Mouse (Mus musculus): ENCODE results near the gene Ncoa3. TPM values are rescaled to one million over a fixed set of nuclear protein-coding genes. Genes with fewer than 3 reads are reported as not detected.
"Not testable (repeated sequence)": the region's sequence is repeated elsewhere in the genome, so short reads cannot be mapped to it uniquely, and the experiment has no call there.

The Ncoa3 gene
- total and polyA plus RNA-seq, 2 experiments = 11.5 to 13.6 TPM

DNA sequence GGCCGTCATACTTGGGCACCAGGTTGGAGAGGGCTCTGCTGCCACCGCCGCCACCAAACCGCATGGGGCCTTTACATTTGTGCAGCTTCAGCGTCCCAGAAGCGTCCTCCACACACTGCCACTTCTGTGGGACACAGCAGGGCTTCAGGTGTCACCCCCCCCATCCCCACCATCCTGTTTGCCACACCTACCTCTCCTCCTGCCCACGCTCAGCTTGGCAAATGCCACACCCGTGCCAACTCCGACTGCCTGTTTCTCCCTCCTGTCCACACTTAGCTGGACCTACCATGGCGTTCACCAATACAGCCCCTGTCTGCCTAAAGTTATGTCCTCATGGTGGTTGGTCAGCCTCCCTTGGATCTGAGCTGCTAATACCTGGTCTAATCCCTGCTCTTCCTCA, 90.2 kb downstream of the Ncoa3 start:
- H3K36me3 ChIP-seq (ENCODE audit: control insufficient read depth, insufficient read depth, low read length) = no peaks in the 10 kb centered on the region

DNA sequence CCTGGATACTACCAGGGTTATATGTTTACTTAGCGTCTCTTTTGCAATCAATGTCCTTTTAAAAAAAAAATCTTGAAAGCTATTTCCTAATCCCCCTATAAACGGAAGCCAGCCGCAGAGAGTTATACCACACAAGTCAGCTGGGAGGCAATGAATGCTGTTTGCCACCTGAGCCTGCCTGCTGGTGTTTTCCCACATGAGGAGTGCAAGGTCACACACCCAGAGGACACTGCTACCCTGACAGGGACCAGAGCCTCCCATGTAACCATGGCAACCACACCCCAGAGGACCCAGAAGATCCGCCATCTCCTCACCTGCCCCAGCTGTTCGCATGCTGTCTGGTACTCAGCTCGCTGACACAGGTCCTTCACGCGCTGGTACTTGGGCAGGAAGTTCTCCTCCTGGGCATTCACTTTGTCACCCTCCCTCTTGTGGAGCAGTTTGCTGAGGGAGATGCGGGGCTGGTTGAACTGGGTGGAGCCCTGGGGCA, 91.2 kb downstream of the Ncoa3 start:
- Histone ChIP-seq H3K79me2 (ENCODE audit: control insufficient read depth, insufficient read depth, low read length) (no peaks in the 10 kb centered on the region), H3K27me3 (ENCODE audit: control insufficient read depth, insufficient read depth, low read length) (no peaks in the 10 kb centered on the region), H3K36me3 (ENCODE audit: control insufficient read depth, insufficient read depth, low read length) (no peaks in the 10 kb centered on the region), H3K4me3 (ENCODE audit: insufficient read depth, low read depth, low read length) (no peak overlapping the region), H3K4me1 (ENCODE audit: control insufficient read depth, insufficient read depth, low read length) (peaks cover 9% of the 10 kb centered on the region), H3K27ac (replicated peaks; ENCODE audit: insufficient read depth, low read depth, low read length) (no peak overlapping the region), H3K9ac (ENCODE audit: low read depth, low read length) (no peak overlapping the region)
- 51% methylated on average over 9 of the region's 9 CpGs for WGBS
- DNase-seq (ENCODE audit: extremely low read depth, low read depth, low spot score) = peak; percentile 72
- TF ChIP-seq POLR2A (IDR thresholded peaks at IDR 0.05; ENCODE audit: extremely low read depth, insufficient read depth, low read length) (no peak), CTCF (IDR thresholded peaks at IDR 0.05; ENCODE audit: low read depth, low read length) (no peak)

More for the DNA sequence above, 90.2 kb downstream of the Ncoa3 start:
- Histone ChIP-seq H3K27me3 (ENCODE audit: control insufficient read depth, insufficient read depth, low read length) (no peaks in the 10 kb centered on the region), H3K9ac (ENCODE audit: low read depth, low read length) (no peak overlapping the region), H3K4me1 (ENCODE audit: control insufficient read depth, insufficient read depth, low read length) (peaks cover 9% of the 10 kb centered on the region), H3K4me3 (ENCODE audit: insufficient read depth, low read depth, low read length) (no peak overlapping the region), H3K79me2 (ENCODE audit: control insufficient read depth, insufficient read depth, low read length) (no peaks in the 10 kb centered on the region), H3K27ac (replicated peaks; ENCODE audit: insufficient read depth, low read depth, low read length) (no peak overlapping the region)
- no peak for DNase-seq (ENCODE audit: extremely low read depth, low read depth, low spot score)
- TF ChIP-seq CTCF (IDR thresholded peaks at IDR 0.05; ENCODE audit: low read depth, low read length) (no peak), POLR2A (IDR thresholded peaks at IDR 0.05; ENCODE audit: extremely low read depth, insufficient read depth, low read length) (no peak)
- 96% methylated on average over 10 of the region's 10 CpGs for WGBS

DNA sequence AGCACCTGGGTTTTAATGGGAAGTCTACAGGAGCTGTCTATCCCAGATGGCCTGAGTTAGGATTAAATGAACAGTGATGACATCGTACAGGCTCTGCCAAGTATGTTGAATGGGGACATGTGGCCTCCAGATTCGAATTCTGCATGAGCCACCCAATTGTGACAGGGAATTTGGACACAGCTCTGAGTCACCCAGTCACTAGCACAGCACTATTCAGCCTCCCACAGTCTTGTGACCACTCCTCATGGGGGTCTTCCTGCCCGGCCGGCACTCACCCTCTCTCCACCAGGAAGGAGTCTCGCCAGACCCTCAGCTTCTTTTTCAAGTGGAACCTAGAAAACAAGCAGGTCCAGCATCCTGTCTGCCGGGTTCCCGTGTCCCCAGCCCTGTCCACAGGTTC, 91.7 kb downstream of the Ncoa3 start:
- no peaks in the 10 kb centered on the region for H3K36me3 ChIP-seq (ENCODE audit: control insufficient read depth, insufficient read depth, low read length)
- H3K9ac ChIP-seq (ENCODE audit: low read depth, low read length) = no peak overlapping the region
- no peaks in the 10 kb centered on the region for H3K79me2 ChIP-seq (ENCODE audit: control insufficient read depth, insufficient read depth, low read length)
- H3K27me3 ChIP-seq (ENCODE audit: control insufficient read depth, insufficient read depth, low read length) = no peaks in the 10 kb centered on the region
- H3K27ac ChIP-seq (replicated peaks; ENCODE audit: insufficient read depth, low read depth, low read length) = no peak overlapping the region
- 87% methylated on average over 7 of the region's 7 CpGs for WGBS
- H3K4me3 ChIP-seq (ENCODE audit: insufficient read depth, low read depth, low read length) = no peak overlapping the region
- no peak for DNase-seq (ENCODE audit: extremely low read depth, low read depth, low spot score)
- peaks cover 9% of the 10 kb centered on the region for H3K4me1 ChIP-seq (ENCODE audit: control insufficient read depth, insufficient read depth, low read length)
- TF ChIP-seq POLR2A (IDR thresholded peaks at IDR 0.05; ENCODE audit: extremely low read depth, insufficient read depth, low read length) = no peak

DNA sequence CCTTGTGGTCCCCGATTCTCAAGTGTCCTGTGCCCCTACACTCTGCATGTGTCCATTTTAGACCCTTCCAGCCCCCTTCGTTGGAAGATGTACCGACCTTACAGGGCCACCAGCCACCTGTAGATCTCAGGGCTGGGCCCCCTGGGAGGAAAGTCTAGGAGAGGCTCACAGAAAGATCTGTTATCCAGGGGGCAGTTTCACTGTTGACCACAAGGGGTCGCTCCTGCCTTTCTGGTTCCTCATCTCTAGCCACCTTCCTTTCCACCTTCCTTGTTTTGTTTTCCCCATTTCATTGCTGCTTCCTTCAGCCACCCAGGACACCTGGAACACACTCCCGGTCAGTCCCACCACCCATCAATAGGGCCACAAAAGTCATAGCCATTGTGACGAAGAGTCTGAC, 92.5 kb downstream of the Ncoa3 start:
- H3K27ac ChIP-seq (replicated peaks; ENCODE audit: insufficient read depth, low read depth, low read length); H3K36me3 ChIP-seq (ENCODE audit: control insufficient read depth, insufficient read depth, low read length); DNase-seq (ENCODE audit: extremely low read depth, low read depth, low spot score); H3K9ac ChIP-seq (ENCODE audit: low read depth, low read length); H3K79me2 ChIP-seq (ENCODE audit: control insufficient read depth, insufficient read depth, low read length); H3K27me3 ChIP-seq (ENCODE audit: control insufficient read depth, insufficient read depth, low read length); H3K4me1 ChIP-seq (ENCODE audit: control insufficient read depth, insufficient read depth, low read length); H3K4me3 ChIP-seq (ENCODE audit: insufficient read depth, low read depth, low read length): not testable (repeated sequence)
- TF ChIP-seq CTCF (IDR thresholded peaks at IDR 0.05; ENCODE audit: low read depth, low read length) = peak; percentile 68
- WGBS = 30% methylated on average over 6 of the region's 6 CpGs

DNA sequence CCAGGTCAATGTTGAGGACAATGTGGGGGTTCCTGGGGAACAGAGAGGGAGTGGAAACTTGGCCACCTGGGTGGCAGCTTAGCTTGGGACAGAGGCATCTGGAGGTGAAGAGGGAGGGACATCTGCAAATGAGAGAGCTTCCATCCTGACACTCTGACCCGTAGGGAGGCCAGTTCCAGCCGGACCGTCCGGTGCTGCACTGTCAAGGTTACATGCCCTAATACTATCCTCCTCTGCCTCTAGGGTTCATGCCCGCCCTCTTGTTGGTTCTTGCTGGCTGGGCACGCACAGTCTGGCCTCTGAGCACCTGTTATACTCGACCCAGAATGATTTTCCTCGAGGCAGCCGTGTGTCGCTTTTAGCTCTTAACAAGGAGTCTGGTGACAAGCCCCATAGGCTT, 93.3 kb downstream of the Ncoa3 start:
- Histone ChIP-seq H3K27me3 (ENCODE audit: control insufficient read depth, insufficient read depth, low read length) (no peaks in the 10 kb centered on the region), H3K4me1 (ENCODE audit: control insufficient read depth, insufficient read depth, low read length) (peaks cover 4% of the 10 kb centered on the region; the same call in 1 of the 2 replicates), H3K79me2 (ENCODE audit: control insufficient read depth, insufficient read depth, low read length) (no peaks in the 10 kb centered on the region), H3K9ac (ENCODE audit: low read depth, low read length) (no peak overlapping the region), H3K4me3 (ENCODE audit: insufficient read depth, low read depth, low read length) (no peak overlapping the region), H3K27ac (replicated peaks; ENCODE audit: insufficient read depth, low read depth, low read length) (no peak overlapping the region), H3K36me3 (ENCODE audit: control insufficient read depth, insufficient read depth, low read length) (no peaks in the 10 kb centered on the region)
- no peak for DNase-seq (ENCODE audit: extremely low read depth, low read depth, low spot score)
- TF ChIP-seq POLR2A (IDR thresholded peaks at IDR 0.05; ENCODE audit: extremely low read depth, insufficient read depth, low read length) = no peak
- WGBS = 93% methylated on average over 10 of the region's 10 CpGs

DNA sequence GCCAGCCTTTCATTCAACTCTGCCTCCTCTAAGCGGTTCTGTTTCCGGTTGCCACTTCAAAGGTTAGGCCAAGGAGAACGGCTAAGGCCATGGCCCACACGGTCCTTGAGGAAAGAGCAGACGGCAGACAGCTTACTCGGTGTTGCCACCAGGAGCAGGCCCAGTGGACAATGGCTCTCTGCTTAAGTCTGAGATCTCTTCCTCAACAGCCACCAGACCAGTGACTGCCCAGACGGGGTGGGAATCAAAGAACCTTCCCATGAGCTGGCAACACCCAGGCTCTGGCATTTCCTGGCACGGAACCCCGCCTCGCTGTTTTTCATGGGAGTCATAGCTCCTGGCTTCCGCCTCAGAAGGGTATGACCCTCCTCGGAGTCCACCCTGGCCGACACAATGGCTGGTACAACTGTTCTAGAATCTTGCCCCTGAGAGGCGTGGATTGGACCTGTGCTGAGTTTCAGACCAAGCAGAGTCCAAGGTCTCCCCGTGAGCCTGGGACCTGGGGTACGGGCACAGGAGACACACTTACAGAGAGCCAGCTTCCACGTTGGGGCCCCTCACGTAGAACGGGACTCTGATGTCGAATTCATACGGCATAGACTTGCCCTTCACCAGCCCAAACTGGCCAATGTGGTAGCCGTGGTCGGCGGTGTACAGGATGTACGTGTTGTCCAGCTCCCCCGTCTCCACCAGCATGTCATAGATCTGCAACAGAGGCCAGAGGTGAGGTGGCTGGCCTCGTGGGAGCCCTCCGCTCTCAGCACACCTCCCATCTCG, 94.2 kb downstream of the Ncoa3 start:
- H3K4me3 ChIP-seq (ENCODE audit: insufficient read depth, low read depth, low read length) = no peak overlapping the region
- WGBS = 91% methylated on average over 29 of the region's 29 CpGs
- no peak overlapping the region for H3K27ac ChIP-seq (replicated peaks; ENCODE audit: insufficient read depth, low read depth, low read length)
- no peaks in the 10 kb centered on the region for H3K27me3 ChIP-seq (ENCODE audit: control insufficient read depth, insufficient read depth, low read length)
- H3K4me1 ChIP-seq (ENCODE audit: control insufficient read depth, insufficient read depth, low read length) = peaks cover 9% of the 10 kb centered on the region
- H3K36me3 ChIP-seq (ENCODE audit: control insufficient read depth, insufficient read depth, low read length) = no peaks in the 10 kb centered on the region
- no peak for DNase-seq (ENCODE audit: extremely low read depth, low read depth, low spot score)
- no peak overlapping the region for H3K9ac ChIP-seq (ENCODE audit: low read depth, low read length)
- TF ChIP-seq CTCF (IDR thresholded peaks at IDR 0.05; ENCODE audit: low read depth, low read length) (no peak), POLR2A (IDR thresholded peaks at IDR 0.05; ENCODE audit: extremely low read depth, insufficient read depth, low read length) (no peak)
- H3K79me2 ChIP-seq (ENCODE audit: control insufficient read depth, insufficient read depth, low read length) = no peaks in the 10 kb centered on the region

All from liver, adult 2 months (tissue).